Mouse (Mus musculus): ENCODE measurements at regions not wholly inside any gene's neighbourhood (a gene's known extent, or its start where the extent isn't known, plus 50 kb on each side); places are given as distances from the start of the nearest gene placed in this dataset.

- no peak overlapping the region for H3K4me3 ChIP-seq
- H3K36me3 ChIP-seq (ENCODE audit: control insufficient read depth, insufficient read depth), result no peaks in the 10 kb centered on the region
- H3K4me2 ChIP-seq (ENCODE audit: low read depth), result no peak overlapping the region
- no peak for TF ChIP-seq POLR2AphosphoS2 (IDR thresholded peaks at IDR 0.05; ENCODE audit: insufficient read length, low read depth)
- no peak for TF ChIP-seq TCF3 (IDR thresholded peaks at IDR 0.05; ENCODE audit: insufficient read length, low read depth)
- no peak for TF ChIP-seq POLR2A (IDR thresholded peaks at IDR 0.05; ENCODE audit: insufficient read length, low read depth)
- TF ChIP-seq MAX (IDR thresholded peaks at IDR 0.05; ENCODE audit: low read depth), result no peak
- TF ChIP-seq REST (IDR thresholded peaks at IDR 0.05; ENCODE audit: insufficient read depth, insufficient read length), result no peak
- TF ChIP-seq TCF12 (IDR thresholded peaks at IDR 0.05; ENCODE audit: insufficient read depth, poor library complexity, severe bottlenecking), result no peak
- peak in 1 of 3 experiments; percentile 5 for TF ChIP-seq MYOD1 (IDR thresholded peaks at IDR 0.05; ENCODE audit: control insufficient read depth in 1 of 3, insufficient read length in 2 of 3, low read depth in 2 of 3)
- no peaks in the 10 kb centered on the region for H3K79me2 ChIP-seq (ENCODE audit: control insufficient read depth, insufficient read depth)
- no peak overlapping the region for H3ac ChIP-seq (ENCODE audit: control insufficient read depth, insufficient read length)
- H3K27me3 ChIP-seq (ENCODE audit: control insufficient read depth, insufficient read depth, insufficient read length), result no peaks in the 10 kb centered on the region
Measured at GRCm38 (mm10) chr4:56263822-56264221, 476.0 kb upstream of the Gm26657 start.

GRCm38 (mm10) chr4:56262589-56262988 lies 477.3 kb upstream of the Gm26657 start:
- H3K27me3 ChIP-seq (ENCODE audit: control insufficient read depth, insufficient read depth, insufficient read length), result no peaks in the 10 kb centered on the region
- no peak overlapping the region for H3K4me2 ChIP-seq (ENCODE audit: low read depth)
- H3K4me3 ChIP-seq, result no peak overlapping the region
- H3K36me3 ChIP-seq (ENCODE audit: control insufficient read depth, insufficient read depth), result no peaks in the 10 kb centered on the region
- H3ac ChIP-seq (ENCODE audit: control insufficient read depth, insufficient read length), result no peak overlapping the region
- TF ChIP-seq TCF3 (IDR thresholded peaks at IDR 0.05; ENCODE audit: insufficient read length, low read depth) (no peak), MYOG (IDR thresholded peaks at IDR 0.05; ENCODE audit: control insufficient read depth in 1 of 3, insufficient read depth in 1 of 3, insufficient read length in 2 of 3, low read depth in 2 of 3) (no peak)
- no peaks in the 10 kb centered on the region for H3K79me2 ChIP-seq (ENCODE audit: control insufficient read depth, insufficient read depth)

GRCm38 (mm10) chr4:56261992-56262391 lies 477.9 kb upstream of the Gm26657 start:
- Histone ChIP-seq H3K27me3 (ENCODE audit: control insufficient read depth, insufficient read depth, insufficient read length) (no peaks in the 10 kb centered on the region), H3K4me3 (no peak overlapping the region), H3K4me2 (ENCODE audit: low read depth) (no peak overlapping the region), H3ac (ENCODE audit: control insufficient read depth, insufficient read length) (no peak overlapping the region), H3K36me3 (ENCODE audit: control insufficient read depth, insufficient read depth) (no peaks in the 10 kb centered on the region), H3K79me2 (ENCODE audit: control insufficient read depth, insufficient read depth) (no peaks in the 10 kb centered on the region)
- TF ChIP-seq USF1 (IDR thresholded peaks at IDR 0.05; ENCODE audit: low read depth) (no peak), REST (IDR thresholded peaks at IDR 0.05; ENCODE audit: insufficient read depth, insufficient read length) (no peak), MYOD1 (IDR thresholded peaks at IDR 0.05; ENCODE audit: control insufficient read depth in 1 of 3, insufficient read length in 2 of 3, low read depth in 2 of 3) (no peak), SRF (IDR thresholded peaks at IDR 0.05; ENCODE audit: control insufficient read depth, insufficient read length, low read depth) (no peak), TCF12 (IDR thresholded peaks at IDR 0.05; ENCODE audit: insufficient read depth, poor library complexity, severe bottlenecking) (no peak), E2F4 (IDR thresholded peaks at IDR 0.05; ENCODE audit: insufficient read depth) (no peak), MAX (IDR thresholded peaks at IDR 0.05; ENCODE audit: low read depth) (no peak), CEBPB (IDR thresholded peaks at IDR 0.05; ENCODE audit: insufficient read depth, poor library complexity, severe bottlenecking) (no peak), MYOG (IDR thresholded peaks at IDR 0.05; ENCODE audit: control insufficient read depth in 1 of 3, insufficient read depth in 1 of 3, insufficient read length in 2 of 3, low read depth in 2 of 3) (no peak), TCF3 (IDR thresholded peaks at IDR 0.05; ENCODE audit: insufficient read length, low read depth) (no peak), POLR2AphosphoS2 (IDR thresholded peaks at IDR 0.05; ENCODE audit: insufficient read length, low read depth) (no peak), POLR2A (IDR thresholded peaks at IDR 0.05; ENCODE audit: insufficient read length, low read depth) (no peak)

- H3K4me3 ChIP-seq, result no peak overlapping the region
- TF ChIP-seq TCF3 (IDR thresholded peaks at IDR 0.05; ENCODE audit: insufficient read length, low read depth) (no peak), MYOD1 (IDR thresholded peaks at IDR 0.05; ENCODE audit: control insufficient read depth in 1 of 3, insufficient read length in 2 of 3, low read depth in 2 of 3) (no peak), POLR2AphosphoS2 (IDR thresholded peaks at IDR 0.05; ENCODE audit: insufficient read length, low read depth) (no peak), SRF (IDR thresholded peaks at IDR 0.05; ENCODE audit: control insufficient read depth, insufficient read length, low read depth) (no peak)
- no peaks in the 10 kb centered on the region for H3K27me3 ChIP-seq (ENCODE audit: control insufficient read depth, insufficient read depth, insufficient read length)
- no peaks in the 10 kb centered on the region for H3K79me2 ChIP-seq (ENCODE audit: control insufficient read depth, insufficient read depth)
- no peak overlapping the region for H3K4me2 ChIP-seq (ENCODE audit: low read depth)
- no peak overlapping the region for H3ac ChIP-seq (ENCODE audit: control insufficient read depth, insufficient read length)
- H3K36me3 ChIP-seq (ENCODE audit: control insufficient read depth, insufficient read depth), result no peaks in the 10 kb centered on the region
Measured at GRCm38 (mm10) chr4:56252375-56252774, 487.5 kb upstream of the Gm26657 start.

- no peaks in the 10 kb centered on the region for H3K79me2 ChIP-seq (ENCODE audit: control insufficient read depth, insufficient read depth)
Measured at GRCm38 (mm10) chr4:56251766-56252165, 488.1 kb upstream of the Gm26657 start.

More at GRCm38 (mm10) chr4:56251766-56252165, 488.1 kb upstream of the Gm26657 start:
- no peak overlapping the region for H3K4me3 ChIP-seq
- no peaks in the 10 kb centered on the region for H3K27me3 ChIP-seq (ENCODE audit: control insufficient read depth, insufficient read depth, insufficient read length)
- H3K4me2 ChIP-seq (ENCODE audit: low read depth), result no peak overlapping the region
- TF ChIP-seq TCF3 (IDR thresholded peaks at IDR 0.05; ENCODE audit: insufficient read length, low read depth) (no peak), SRF (IDR thresholded peaks at IDR 0.05; ENCODE audit: control insufficient read depth, insufficient read length, low read depth) (no peak), MYOG (IDR thresholded peaks at IDR 0.05; ENCODE audit: control insufficient read depth in 1 of 3, insufficient read depth in 1 of 3, insufficient read length in 2 of 3, low read depth in 2 of 3) (no peak), TCF12 (IDR thresholded peaks at IDR 0.05; ENCODE audit: insufficient read depth, poor library complexity, severe bottlenecking) (no peak), MYOD1 (IDR thresholded peaks at IDR 0.05; ENCODE audit: control insufficient read depth in 1 of 3, insufficient read length in 2 of 3, low read depth in 2 of 3) (no peak), CEBPB (IDR thresholded peaks at IDR 0.05; ENCODE audit: insufficient read depth, poor library complexity, severe bottlenecking) (no peak), E2F4 (IDR thresholded peaks at IDR 0.05; ENCODE audit: insufficient read depth) (no peak), MAX (IDR thresholded peaks at IDR 0.05; ENCODE audit: low read depth) (no peak), POLR2A (IDR thresholded peaks at IDR 0.05; ENCODE audit: insufficient read length, low read depth) (no peak), POLR2AphosphoS2 (IDR thresholded peaks at IDR 0.05; ENCODE audit: insufficient read length, low read depth) (no peak), USF1 (IDR thresholded peaks at IDR 0.05; ENCODE audit: low read depth) (no peak), REST (IDR thresholded peaks at IDR 0.05; ENCODE audit: insufficient read depth, insufficient read length) (no peak)
- H3K36me3 ChIP-seq (ENCODE audit: control insufficient read depth, insufficient read depth), result no peaks in the 10 kb centered on the region
- no peak overlapping the region for H3ac ChIP-seq (ENCODE audit: control insufficient read depth, insufficient read length)

Measured in myocyte (in vitro differentiated cells).